Mouse (Mus musculus) kidney, embryonic 16.5 days (tissue): ENCODE measurements at regions not wholly inside any gene's neighbourhood (a gene's known extent, or its start where the extent isn't known, plus 50 kb on each side); places are given as distances from the start of the nearest gene placed in this dataset.

Experiments used
- ATAC-seq: fragments of 200-750 bp; cut with Nextera tagmentation; 2 replicates; pipeline ENCODE4 v1.8.0; 2017; ENCODE audit warnings: moderate TSS enrichment; ENCODE audit not compliant: low FRiP score, low TSS enrichment
- H3K27ac ChIP-seq: fragments of 300-500 bp; sonication (generic); 2 replicates; pipeline ENCODE4 v1.5.1; 2014; ENCODE audit warnings: low read length
- H3K27me3 ChIP-seq: fragments of 300-500 bp; sonication (generic); 2 replicates; pipeline ENCODE4 v1.6.1; 2014; ENCODE audit warnings: low read length, control low read depth, mixed read lengths; ENCODE audit not compliant: insufficient read depth
- H3K36me3 ChIP-seq: fragments of 300-500 bp; sonication (generic); 2 replicates; pipeline ENCODE4 v1.6.1; 2014; ENCODE audit warnings: low read length, control low read depth, mixed read lengths; ENCODE audit not compliant: insufficient read depth
- H3K4me1 ChIP-seq: fragments of 300-500 bp; sonication (generic); 2 replicates; pipeline ENCODE4 v1.6.1; 2014; ENCODE audit warnings: low read length, control low read depth, mixed read lengths; ENCODE audit not compliant: insufficient read depth
- H3K4me2 ChIP-seq: fragments of 300-500 bp; sonication (generic); replicated peaks from 2 replicates; pipeline ENCODE4 v1.6.1; 2014; ENCODE audit warnings: low read depth, low read length
- H3K4me3 ChIP-seq: fragments of 300-500 bp; sonication (generic); 2 replicates; pipeline ENCODE4 v1.5.1; 2014; ENCODE audit warnings: mild to moderate bottlenecking, low read length
- H3K9ac ChIP-seq: fragments of 300-500 bp; sonication (generic); replicated peaks from 2 replicates; pipeline ENCODE4 v1.6.1; 2014; ENCODE audit warnings: low read length
- H3K9me3 ChIP-seq: fragments of 300-500 bp; sonication (generic); 2 replicates; pipeline ENCODE4 v1.6.1; 2016; ENCODE audit warnings: low read length, control low read depth
- WGBS: fragments of 180-500 bp; shearing (Covaris S2); extraction: QIAGEN DNeasy Blood & Tissue Kit; methylation state at CpG from one replicate; pipeline ENCODE4 v1.1.7; 2014; 5-methylcytosine and 5-hydroxymethylcytosine counted together

DNA sequence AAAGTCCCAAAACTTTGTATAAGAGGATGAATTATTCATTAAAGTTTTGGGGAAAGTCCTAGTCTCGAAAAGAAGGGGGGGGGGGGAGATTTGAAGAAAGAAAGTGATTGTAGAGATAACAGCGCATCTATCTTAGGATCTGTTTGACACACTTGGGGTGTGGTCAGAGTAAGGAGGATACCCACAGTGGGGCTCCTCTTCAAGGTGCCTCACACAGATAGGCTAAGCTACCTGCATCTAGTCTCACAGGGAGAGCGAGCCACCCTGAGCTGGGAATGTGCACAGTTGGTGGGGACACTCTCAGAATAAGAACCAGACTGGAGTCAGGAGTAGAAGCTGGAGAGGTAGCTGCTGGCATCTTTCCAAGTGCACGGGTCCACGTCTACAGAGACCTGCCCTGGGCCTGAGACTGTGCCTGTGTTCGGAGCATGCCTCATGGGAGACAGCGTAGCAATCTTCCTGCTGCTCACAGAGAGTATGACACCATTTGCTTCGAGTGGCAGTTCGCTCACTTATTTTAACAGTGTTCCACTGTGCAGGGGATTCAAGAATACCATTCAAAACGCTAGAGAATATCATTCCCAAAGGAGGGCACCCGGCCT is 208.9 kb upstream of the Tcerg1l start:
- H3K4me2 ChIP-seq, result no peak overlapping the region
- H3K9me3 ChIP-seq, result no peaks in the 10 kb centered on the region
- H3K4me3 ChIP-seq, result no peak overlapping the region
- H3K27ac ChIP-seq, result no peak overlapping the region
- peaks cover 12% of the 10 kb centered on the region; the same call in 1 of the 2 replicates for H3K4me1 ChIP-seq
- no peaks in the 10 kb centered on the region for H3K36me3 ChIP-seq
- no peaks in the 10 kb centered on the region for H3K27me3 ChIP-seq
- whole genome bisulfite sequencing, result 70% methylated on average over 11 of the region's 11 CpGs
- ATAC-seq, result no peak
- no peak overlapping the region for H3K9ac ChIP-seq

DNA sequence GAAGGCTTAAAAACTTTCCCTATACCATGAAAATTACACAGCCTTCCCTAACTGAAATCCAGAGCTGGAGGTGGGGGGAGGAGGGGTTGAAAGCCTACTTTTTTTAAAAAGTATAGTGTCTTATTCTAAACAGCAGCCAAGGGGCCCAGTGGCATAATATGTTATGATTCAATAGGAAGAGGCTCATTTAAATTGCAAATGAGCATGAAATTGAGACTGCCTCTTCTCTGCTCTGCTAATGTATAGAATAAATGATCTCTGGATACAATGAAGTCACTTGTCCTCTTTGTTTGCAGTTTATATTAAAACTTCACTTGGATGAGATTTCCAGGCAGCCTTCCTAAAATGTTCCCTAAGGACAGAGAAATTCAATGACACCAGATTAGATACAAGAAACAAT is 208.4 kb upstream of the Tcerg1l start:
- Histone ChIP-seq H3K4me3 (no peak overlapping the region), H3K27me3 (no peaks in the 10 kb centered on the region)
- no peak for ATAC-seq

DNA sequence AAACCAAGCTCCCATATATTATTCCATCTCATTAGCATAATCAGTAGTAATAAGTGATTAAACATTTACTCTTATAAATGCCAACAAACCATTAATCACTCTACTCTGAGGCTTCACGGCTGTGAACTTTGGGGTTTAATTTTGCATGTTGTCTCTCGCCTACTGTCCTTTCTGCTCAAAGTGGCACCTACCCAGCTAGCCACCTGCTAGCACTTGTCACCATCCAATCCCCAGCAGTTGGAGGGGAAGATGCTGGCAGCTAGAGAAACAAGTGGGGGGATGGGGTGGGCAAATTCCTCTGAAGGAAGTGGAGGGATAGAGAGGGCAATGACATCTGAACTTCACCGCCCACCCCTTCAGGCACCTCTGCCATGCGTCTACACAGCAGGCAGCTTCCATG is 204.2 kb upstream of the Tcerg1l start:
- Histone ChIP-seq H3K9me3 (no peaks in the 10 kb centered on the region), H3K27me3 (no peaks in the 10 kb centered on the region), H3K4me3 (no peak overlapping the region), H3K36me3 (no peaks in the 10 kb centered on the region), H3K4me1 (0 out of 2 replicates have a peak, but pooled peaks cover 8% of the 10 kb centered on the region), H3K9ac (no peak overlapping the region), H3K4me2 (no peak overlapping the region), H3K27ac (no peak overlapping the region)
- WGBS, result 51% methylated on average over 4 of the region's 4 CpGs
- ATAC-seq, result no peak

More for the DNA sequence above, 208.4 kb upstream of the Tcerg1l start:
- no peaks in the 10 kb centered on the region for H3K36me3 ChIP-seq
- no peak overlapping the region for H3K4me2 ChIP-seq
- no peak overlapping the region for H3K9ac ChIP-seq
- H3K27ac ChIP-seq, result no peak overlapping the region
- H3K9me3 ChIP-seq, result no peaks in the 10 kb centered on the region
- peaks cover 17% of the 10 kb centered on the region; the same call in 1 of the 2 replicates for H3K4me1 ChIP-seq

DNA sequence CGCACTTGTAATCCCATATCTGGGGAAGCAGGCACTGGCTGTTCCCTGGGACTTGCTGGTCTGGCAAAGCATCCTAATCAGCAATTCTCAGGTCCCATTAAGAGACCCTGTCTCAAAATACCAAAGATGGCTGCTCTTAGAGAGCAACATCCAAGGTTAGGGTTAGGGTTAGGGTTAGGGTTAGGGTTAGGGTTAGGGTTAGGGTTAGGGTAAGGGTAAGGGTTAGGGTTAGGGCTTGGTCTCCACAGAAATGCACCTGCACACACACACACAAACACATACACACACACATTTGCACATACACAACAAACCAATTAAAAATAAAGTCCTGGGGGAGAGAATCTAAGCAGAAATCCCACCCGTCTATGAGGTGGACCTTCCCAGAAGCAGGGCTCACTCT is 195.8 kb upstream of the Tcerg1l start:
- ATAC-seq, result no peak

DNA sequence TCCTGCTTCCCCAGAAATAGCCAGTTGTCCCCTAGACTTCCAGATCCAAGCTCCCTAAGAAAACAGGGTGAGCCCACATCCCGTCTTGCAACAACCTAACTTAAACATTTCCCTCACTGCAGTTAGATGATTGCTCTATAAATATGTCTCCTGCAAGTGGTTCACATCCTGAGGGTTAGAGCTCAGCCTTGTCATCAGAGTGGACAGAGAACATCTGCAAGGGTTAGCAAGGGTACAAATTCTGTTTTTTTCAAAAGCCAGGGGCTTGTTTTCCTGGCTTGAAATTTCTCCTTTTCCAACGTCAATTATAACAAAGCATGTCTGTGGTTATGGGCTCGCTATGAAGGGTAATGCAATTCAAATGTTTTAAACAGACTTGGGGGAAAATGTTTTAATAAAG is 169.8 kb upstream of the Tcerg1l start:
- 45% methylated on average over 3 of the region's 3 CpGs for WGBS
- H3K36me3 ChIP-seq, result no peaks in the 10 kb centered on the region
- peak; percentile 75; the same call in 1 of the 2 replicates for ATAC-seq
- no peaks in the 10 kb centered on the region for H3K27me3 ChIP-seq
- H3K9me3 ChIP-seq, result no peaks in the 10 kb centered on the region
- H3K27ac ChIP-seq, result no peak overlapping the region
- H3K4me3 ChIP-seq, result no peak overlapping the region
- no peak overlapping the region for H3K4me2 ChIP-seq
- H3K4me1 ChIP-seq, result no peaks in the 10 kb centered on the region; the same call in 1 of the 2 replicates
- H3K9ac ChIP-seq, result no peak overlapping the region

More for the DNA sequence above, 195.8 kb upstream of the Tcerg1l start:
- Histone ChIP-seq H3K4me1 (no peaks in the 10 kb centered on the region), H3K27ac (no peak overlapping the region), H3K9me3 (no peaks in the 10 kb centered on the region), H3K4me2 (no peak overlapping the region), H3K4me3 (no peak overlapping the region), H3K9ac (no peak overlapping the region), H3K27me3 (no peaks in the 10 kb centered on the region; the same call in 1 of the 2 replicates), H3K36me3 (no peaks in the 10 kb centered on the region)
- WGBS, result 73% methylated on average over 2 of the region's 2 CpGs

DNA sequence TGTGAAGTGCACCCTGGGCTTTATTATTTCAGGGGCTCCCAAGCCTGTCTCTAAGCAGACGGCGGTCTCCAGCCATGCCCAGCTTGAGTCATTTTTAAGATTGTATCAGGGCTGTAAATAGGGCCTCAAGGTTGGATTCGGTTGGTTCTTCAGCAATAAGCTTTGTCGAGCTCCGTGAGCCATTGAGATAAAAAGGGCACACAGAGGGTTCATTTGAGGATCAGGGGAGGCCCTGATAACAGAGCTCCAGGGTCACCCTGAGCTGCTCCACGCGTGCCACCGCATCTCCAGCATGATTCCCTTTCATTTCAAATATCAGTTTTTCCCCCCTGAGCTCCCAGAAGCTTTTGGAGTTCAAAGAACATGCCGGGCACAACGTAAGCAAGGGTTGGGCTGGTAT is 154.1 kb upstream of the Tcerg1l start:
- Histone ChIP-seq H3K27ac (no peak overlapping the region), H3K9me3 (no peaks in the 10 kb centered on the region), H3K4me3 (no peak overlapping the region), H3K27me3 (no peaks in the 10 kb centered on the region), H3K36me3 (no peaks in the 10 kb centered on the region), H3K4me2 (no peak overlapping the region), H3K4me1 (peaks cover 4% of the 10 kb centered on the region; the same call in 1 of the 2 replicates), H3K9ac (no peak overlapping the region)
- no peak for ATAC-seq
- WGBS, result 69% methylated on average over 10 of the region's 10 CpGs

DNA sequence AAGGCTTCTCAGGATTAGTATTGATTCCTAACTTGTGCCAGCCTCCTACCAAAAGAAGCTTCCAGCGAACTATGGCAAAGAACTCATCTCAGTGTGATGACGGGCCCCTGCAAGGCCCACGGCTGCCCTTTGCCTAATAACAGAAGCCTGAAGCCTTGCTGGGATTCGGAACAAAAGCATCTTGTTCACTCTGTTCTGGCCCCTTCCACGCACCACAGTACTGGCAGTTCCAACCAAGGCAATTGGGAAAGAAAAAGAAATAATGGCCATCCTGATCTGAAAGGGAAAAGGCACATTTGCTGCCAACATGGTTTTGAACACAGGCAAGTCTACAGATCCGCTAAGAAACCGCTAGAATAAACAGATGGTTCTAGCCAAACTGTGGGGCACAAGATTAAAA is 150.4 kb upstream of the Tcerg1l start:
- no peak overlapping the region for H3K4me3 ChIP-seq
- peaks cover 4% of the 10 kb centered on the region; the same call in 1 of the 2 replicates for H3K4me1 ChIP-seq
- no peak for ATAC-seq
- 90% methylated on average over 7 of the region's 7 CpGs for WGBS
- no peak overlapping the region for H3K9ac ChIP-seq
- H3K36me3 ChIP-seq, result no peaks in the 10 kb centered on the region
- H3K27me3 ChIP-seq, result no peaks in the 10 kb centered on the region
- H3K27ac ChIP-seq, result no peak overlapping the region
- no peak overlapping the region for H3K4me2 ChIP-seq
- no peaks in the 10 kb centered on the region for H3K9me3 ChIP-seq

DNA sequence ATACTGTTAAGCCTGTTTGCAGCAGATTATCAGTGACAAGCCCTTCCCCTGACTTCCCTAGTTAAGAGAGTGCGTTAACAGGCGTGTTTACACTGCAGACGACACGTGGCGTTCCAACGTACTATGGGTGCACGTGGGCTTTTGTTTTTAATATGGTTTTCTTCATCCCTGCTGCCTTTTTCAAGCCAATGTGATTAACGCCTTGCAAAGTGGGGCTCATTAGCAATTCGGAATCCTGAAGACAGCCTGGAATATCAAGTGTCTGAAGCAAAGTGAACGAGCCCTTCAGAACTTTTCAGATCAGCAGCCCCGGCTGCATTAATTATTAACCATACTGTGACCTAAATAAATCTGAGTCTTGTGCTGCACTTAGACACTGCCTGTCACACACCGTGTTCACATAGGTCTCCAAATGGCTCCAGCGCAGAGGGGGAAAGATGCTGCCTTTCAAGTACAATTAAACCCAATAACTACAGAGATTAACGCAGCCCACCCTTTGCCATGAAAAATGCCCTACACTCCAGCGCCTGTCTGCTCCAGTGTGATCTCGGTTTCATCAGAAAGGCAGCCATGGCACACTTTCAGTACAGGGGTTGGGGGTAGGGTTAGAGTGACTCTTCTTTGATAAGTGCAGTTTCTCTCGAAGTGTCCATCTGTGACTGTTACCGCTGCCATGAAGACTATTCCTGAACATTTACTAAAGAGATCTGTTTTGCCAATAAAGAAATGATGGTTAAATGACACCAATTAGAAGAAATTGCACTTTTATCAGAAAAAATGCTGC is 140.7 kb upstream of the Tcerg1l start:
- Histone ChIP-seq H3K36me3 (no peaks in the 10 kb centered on the region), H3K4me3 (no peak overlapping the region), H3K9me3 (no peaks in the 10 kb centered on the region), H3K4me2 (peak overlapping the region; percentile 7), H3K4me1 (peaks cover 3% of the 10 kb centered on the region; the same call in 1 of the 2 replicates), H3K9ac (no peak overlapping the region), H3K27ac (no peak overlapping the region), H3K27me3 (no peaks in the 10 kb centered on the region)
- whole genome bisulfite sequencing, result 48% methylated on average over 18 of the region's 18 CpGs
- ATAC-seq, result 0 out of 2 replicates have a peak, but pooled peaks have one; percentile 65

DNA sequence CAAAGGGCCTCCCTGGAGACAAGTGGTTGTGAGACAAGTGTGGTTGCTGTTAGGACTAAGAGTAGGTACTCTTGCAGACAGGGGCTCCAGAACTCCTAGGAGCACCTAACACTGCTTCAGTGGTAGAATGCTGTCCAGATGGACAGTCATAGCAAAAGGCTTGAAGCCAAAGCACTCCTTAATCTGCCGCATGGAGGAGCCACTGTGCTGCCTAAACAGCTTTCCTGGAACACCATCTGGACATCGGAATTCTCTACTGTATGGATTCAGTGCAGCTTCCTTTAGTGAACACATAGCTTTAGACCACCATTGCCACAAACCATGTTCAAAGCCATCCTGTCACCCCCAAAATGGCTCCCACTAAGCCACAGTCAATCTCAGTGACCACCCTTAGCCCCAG is 128.6 kb upstream of the Tcerg1l start:
- WGBS, result 98% methylated on average over 2 of the region's 2 CpGs

DNA sequence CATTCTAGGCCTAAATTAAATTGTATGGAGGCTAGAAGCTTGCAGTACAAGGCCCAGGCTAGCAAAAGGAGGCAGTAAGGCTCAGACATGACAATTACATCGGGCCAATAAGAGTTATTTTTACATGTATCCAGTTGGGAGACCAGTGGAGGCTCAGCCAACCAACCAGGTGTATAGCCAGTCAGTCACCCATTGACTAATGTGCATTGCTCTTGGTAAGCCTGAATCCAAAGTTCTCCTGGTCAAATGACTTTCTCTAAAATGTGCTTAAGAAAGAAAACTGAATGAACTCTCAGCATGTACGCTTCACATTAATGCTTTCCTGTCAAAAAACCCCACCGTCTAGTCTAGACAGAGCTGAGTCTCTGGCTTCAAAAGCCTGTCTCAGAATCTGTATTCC is 127.4 kb upstream of the Tcerg1l start:
- Histone ChIP-seq H3K27me3 (no peaks in the 10 kb centered on the region), H3K4me3 (no peak overlapping the region), H3K9me3 (no peaks in the 10 kb centered on the region), H3K36me3 (no peaks in the 10 kb centered on the region), H3K4me2 (no peak overlapping the region), H3K9ac (no peak overlapping the region), H3K27ac (no peak overlapping the region), H3K4me1 (no peaks in the 10 kb centered on the region)
- 87% methylated on average over 3 of the region's 3 CpGs for WGBS
- ATAC-seq, result no peak

More for the DNA sequence above, 128.6 kb upstream of the Tcerg1l start:
- H3K36me3 ChIP-seq, result no peaks in the 10 kb centered on the region
- no peaks in the 10 kb centered on the region for H3K4me1 ChIP-seq
- no peak overlapping the region for H3K4me3 ChIP-seq
- H3K9me3 ChIP-seq, result no peaks in the 10 kb centered on the region
- no peak overlapping the region for H3K27ac ChIP-seq
- H3K9ac ChIP-seq, result no peak overlapping the region
- H3K4me2 ChIP-seq, result no peak overlapping the region
- ATAC-seq, result no peak
- no peaks in the 10 kb centered on the region for H3K27me3 ChIP-seq
